Mouse (Mus musculus) left cerebral cortex, postnatal 14 days (tissue): ENCODE data around the gene Csnk2a1. TPM values are rescaled to one million over a fixed set of nuclear protein-coding genes. Genes with fewer than 3 reads are reported as not detected.
"Not testable (repeated sequence)": the region's sequence is repeated elsewhere in the genome, so short reads cannot be mapped to it uniquely, and the experiment has no call there.

Experiments used
- DNase-seq, 2 experiments: peaks; one replicate each; pipeline ENCODE4 v3.0.0; 2021 to 2022; ENCODE audit warnings: low spot score in 2 of 2, mixed read lengths in 1 of 2
- intact Hi-C: fragments of 180-260 bp; cut with DNase I; formaldehyde crosslinking; loops from one replicate; pipeline ENCODE4 v1.15.1; 2025
- long read RNA-seq, 2 experiments: library from polyadenylated mRNA; stranded (forward); transcript quantifications; one replicate each; pipeline ENCODE4 v2.0.0; 2021
- total RNA-seq, 2 experiments: library from RNA; stranded (reverse); gene quantifications; 2 replicates each; pipeline ENCODE4 v1.2.3; 2021

The Csnk2a1 gene
- total RNA-seq: 100 to 1,000 TPM; 107 TPM
- long read RNA-seq, experiment 1, full-length matches to known transcripts: 3 of 8 reads
- long read RNA-seq, experiment 1, partial matches to known transcripts: 1 of 8 reads
- long read RNA-seq, experiment 1, other reads (novel, unspliced or antisense): 4 of 8 reads
- long read RNA-seq, experiment 2, full-length matches to known transcripts: 1 of 7 reads
- long read RNA-seq, experiment 2, partial matches to known transcripts: 0 of 7 reads
- long read RNA-seq, experiment 2, other reads (novel, unspliced or antisense): 6 of 7 reads

- intact Hi-C loops: no loop called here
These were observed at the start of gene Csnk2a1 for GRCm38 (mm10) chr2:152226248-152227050. Gene Csnk2a1, plus strand, starts transcription at chr2:152226839.

GRCm38 (mm10) chr2:152177162-152177805 is 49.4 kb upstream of the Csnk2a1 start:
- intact Hi-C loops: no loop called here
- no peak for DNase-seq

More at GRCm38 (mm10) chr2:152226248-152227050, at the start of gene Csnk2a1:
- peak; percentile 94 for DNase-seq

DNA sequence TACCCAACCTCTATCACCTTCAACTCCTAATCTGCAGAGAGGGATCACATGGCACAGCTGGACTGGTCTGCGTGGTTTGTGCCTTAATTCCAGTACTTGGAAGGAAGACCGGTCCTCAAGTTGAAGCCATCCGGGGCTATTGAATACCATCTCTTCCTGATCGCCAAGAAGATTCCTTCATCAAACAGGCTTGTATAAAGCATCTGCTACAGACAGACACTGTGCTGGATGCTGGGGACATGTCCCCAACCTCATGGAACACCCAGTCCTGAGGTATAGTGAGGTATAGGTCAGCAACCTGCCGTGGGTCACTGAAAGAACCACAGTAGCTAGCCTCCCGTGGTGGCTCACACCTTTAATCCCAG is 48.9 kb upstream of the Csnk2a1 start:
- intact Hi-C loops: no loop called here
- no peak for DNase-seq

DNA sequence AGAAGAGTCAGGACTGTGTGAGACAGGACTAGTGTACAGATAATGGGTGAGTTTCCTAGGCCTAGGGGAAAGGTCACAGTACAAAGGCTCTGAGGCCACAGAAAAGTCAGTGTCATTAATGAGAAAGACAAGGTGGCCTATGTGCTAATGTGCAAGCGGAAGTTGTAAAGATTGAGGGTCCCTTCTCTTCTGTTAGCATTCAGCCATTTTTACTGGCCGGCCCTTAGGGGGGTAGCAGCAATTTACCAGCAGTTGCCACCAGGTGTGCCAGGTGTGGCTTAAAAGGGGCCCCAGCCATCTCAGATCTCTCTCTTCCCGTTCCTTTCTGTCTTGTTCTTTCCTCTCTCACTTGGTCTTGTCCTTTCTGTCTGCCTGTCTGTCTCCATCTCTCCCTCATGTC is 48.3 kb upstream of the Csnk2a1 start:
- no peak for DNase-seq
- intact Hi-C loops: no loop called here

- intact Hi-C loops: no loop called here
- no peak for DNase-seq
These were observed 47.3 kb upstream of the Csnk2a1 start for GRCm38 (mm10) chr2:152179301-152179700.

GRCm38 (mm10) chr2:152180323-152180722 is 46.3 kb upstream of the Csnk2a1 start:
- intact Hi-C loops: no loop called here
- peak; percentile 14 to 35 for DNase-seq

DNA sequence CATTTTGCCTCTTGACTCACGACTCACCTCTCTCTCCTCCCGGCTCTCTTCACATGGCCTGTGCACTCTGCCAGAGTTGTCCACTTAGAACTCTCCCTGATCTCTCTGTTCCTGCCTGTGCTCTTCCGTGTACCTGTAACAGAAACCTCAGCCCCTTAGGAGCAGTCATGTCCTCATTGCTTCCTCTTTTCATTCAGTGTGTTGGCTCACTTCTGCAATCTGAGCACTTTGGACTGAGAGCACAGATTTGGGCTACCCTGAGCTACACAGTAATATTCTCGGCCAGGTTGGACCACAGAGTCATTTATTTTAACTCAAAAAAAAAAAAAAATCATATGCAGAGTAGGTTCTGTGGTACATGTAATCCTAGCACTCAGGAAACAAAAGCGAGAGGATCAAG is 39.5 kb upstream of the Csnk2a1 start:
- no peak for DNase-seq
- intact Hi-C loops: no loop called here

DNA sequence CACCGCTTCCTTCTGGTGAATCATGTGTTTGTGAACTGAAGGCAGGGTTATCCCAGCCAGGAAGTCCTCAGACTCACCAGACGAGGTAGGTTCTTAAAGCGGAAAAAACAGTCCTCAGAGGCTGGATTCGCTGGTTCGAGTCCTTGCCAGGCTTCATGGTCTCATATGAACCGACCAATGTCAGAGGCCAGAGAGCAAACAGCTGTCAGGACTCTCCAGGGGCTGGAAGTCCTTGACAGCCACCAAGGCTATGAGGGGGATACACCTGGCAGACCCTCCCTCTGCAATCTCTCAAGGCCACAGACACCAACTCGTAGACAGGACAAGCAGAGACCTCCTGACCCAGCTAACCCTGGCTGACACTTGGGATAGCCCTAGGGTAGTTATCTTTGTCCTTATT is 37.4 kb upstream of the Csnk2a1 start:
- intact Hi-C loops: no loop called here
- DNase-seq: no peak

GRCm38 (mm10) chr2:152189640-152190039 is 37.0 kb upstream of the Csnk2a1 start:
- DNase-seq: no peak
- intact Hi-C loops: no loop called here

GRCm38 (mm10) chr2:152190161-152190560 is 36.5 kb upstream of the Csnk2a1 start:
- intact Hi-C loops: no loop called here
- no peak for DNase-seq

DNA sequence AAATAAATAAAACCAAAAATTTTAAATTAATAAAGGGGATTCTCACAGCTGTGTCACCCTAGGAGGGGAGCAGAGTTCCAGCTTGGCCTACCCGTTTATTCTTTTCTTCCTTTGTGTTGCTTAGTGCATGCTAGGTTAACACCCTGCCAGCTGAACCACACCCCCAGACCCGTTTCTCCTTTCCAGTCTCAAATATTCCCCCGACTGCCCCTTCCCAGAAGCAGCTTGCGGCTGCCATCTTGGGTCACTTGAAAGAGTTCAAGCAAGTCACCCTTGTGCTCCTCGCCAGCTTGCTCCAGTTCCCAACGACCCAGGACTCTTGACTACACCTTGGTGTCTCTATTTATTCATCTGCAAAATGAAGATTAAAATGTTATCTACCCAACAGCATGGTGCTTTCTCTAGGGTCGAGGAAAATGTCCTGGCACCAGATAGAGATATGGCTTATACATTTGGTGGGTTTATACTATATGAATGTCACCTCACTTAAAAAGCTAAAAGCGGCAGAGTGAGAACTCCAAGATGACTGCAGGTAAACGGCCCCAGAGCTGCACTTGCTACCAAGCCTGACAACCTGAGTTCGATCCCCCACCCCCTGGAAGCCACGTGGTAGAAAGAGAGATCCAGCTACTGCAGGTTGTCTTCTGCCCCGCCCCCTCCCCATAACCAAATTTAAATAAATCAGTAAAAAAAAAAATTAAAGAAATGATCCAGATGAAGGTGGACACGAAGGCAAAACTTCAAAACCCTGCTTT is 33.9 kb upstream of the Csnk2a1 start:
- no peak for DNase-seq
- intact Hi-C loops: no loop called here

GRCm38 (mm10) chr2:152193346-152193710 is 33.3 kb upstream of the Csnk2a1 start:
- intact Hi-C loops: no loop called here
- no peak for DNase-seq

DNA sequence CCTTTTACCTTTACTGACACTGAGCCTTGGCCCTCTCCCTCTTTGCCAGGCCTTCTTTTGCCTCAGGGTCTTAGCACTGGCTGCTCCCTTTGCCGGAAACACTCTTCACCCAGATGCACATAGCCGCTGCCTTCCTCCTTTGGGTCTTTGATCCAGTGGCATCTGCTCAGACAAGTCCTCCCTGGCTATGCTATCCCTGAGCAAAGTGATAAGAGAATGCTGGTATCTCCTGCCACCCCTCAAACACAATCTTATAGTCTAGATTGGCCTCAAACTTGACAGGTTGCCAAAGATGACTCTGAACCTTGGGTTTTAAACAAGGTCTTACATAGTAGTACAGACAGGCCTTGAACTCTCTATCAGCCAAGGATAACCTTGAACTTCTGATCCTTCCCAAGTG is 32.1 kb upstream of the Csnk2a1 start:
- no peak for DNase-seq
- intact Hi-C loops: no loop called here

- DNase-seq: no peak
- intact Hi-C loops: loop anchor here (2.0 kb wide), 2 partner anchors 84 to 168 kb away; no protein-coding TSS in a partner anchor
These were observed 29.7 kb upstream of the Csnk2a1 start for GRCm38 (mm10) chr2:152196896-152197295.

GRCm38 (mm10) chr2:152197301-152197712 is 29.3 kb upstream of the Csnk2a1 start:
- intact Hi-C loops: loop anchor here (2.0 kb wide), 2 partner anchors 85 to 169 kb away; no protein-coding TSS in a partner anchor

GRCm38 (mm10) chr2:152206139-152206538 is 20.5 kb upstream of the Csnk2a1 start:
- intact Hi-C loops, DNase-seq: not testable (repeated sequence)

More at GRCm38 (mm10) chr2:152197301-152197712, 29.3 kb upstream of the Csnk2a1 start:
- DNase-seq: peak; percentile 71 to 80

DNA sequence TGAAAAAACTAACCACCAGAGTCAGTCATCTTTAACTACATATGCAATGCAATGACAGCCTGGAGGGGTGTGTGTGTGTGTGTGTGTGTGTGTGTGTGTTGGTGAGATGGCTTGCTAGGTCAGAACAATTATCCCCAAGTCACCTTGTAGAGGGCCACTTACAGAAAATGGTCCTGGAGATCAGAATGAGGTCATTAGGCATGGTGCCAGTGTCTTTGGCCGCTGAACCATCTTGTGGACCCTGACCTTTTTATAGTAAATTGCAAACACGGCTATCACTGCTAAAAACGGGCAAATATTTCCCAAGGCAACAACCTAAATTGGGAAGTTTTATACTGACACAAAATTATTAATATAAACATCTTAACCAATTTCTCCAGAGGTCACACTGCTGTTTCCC is 14.8 kb upstream of the Csnk2a1 start:
- DNase-seq: no peak
- intact Hi-C loops: no loop called here

- intact Hi-C loops: no loop called here
- no peak for DNase-seq
These were observed 9.7 kb upstream of the Csnk2a1 start for GRCm38 (mm10) chr2:152216975-152217374.

DNA sequence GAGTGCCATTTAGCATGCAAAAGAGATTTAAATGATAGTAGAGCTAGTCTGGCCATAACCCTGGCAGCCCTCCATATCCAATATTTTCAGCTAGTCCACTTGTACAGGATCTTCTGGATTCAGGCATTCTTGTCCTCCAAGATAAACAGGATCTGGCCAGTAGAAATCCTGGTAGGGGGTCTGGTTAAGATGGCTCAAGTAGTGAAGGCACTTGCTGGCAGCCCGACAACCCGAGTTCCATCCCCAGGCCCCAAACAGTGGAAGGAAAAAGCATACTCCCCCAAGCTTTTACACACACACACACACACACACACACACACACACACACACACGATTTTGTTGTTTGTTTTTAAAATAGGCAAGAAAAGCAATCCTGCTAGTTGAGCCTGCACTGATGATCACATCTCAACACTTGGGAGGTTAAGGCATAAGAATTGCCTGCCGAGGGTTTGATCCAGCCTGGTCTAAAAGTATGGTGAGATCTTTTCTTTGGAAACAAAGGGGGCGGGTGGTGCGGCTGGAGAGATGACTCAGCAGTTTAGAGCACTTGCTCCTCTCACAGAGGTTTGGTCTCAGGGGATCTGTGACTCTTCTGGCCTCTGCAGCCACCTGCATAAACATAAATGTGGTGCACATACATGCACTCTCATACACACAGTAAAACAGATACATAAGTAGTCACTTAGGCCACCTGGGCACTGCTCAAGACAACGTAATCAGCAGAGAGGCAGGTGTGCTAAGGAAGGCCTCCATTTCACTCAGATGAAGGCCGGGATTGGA is 2.9 kb upstream of the Csnk2a1 start:
- DNase-seq: no peak
- intact Hi-C loops: no loop called here
